Mouse (Mus musculus) thymus, adult 2 months (tissue): ENCODE data around the gene Ubap2. TPM values are rescaled to one million over a fixed set of nuclear protein-coding genes. Genes with fewer than 3 reads are reported as not detected.

Experiments
- DNase-seq: peaks from one replicate; pipeline ENCODE4 v3.0.0; 2021
- H3K27ac ChIP-seq: fragments of 200-500 bp; 2 replicates; pipeline ENCODE4 v1.5.1; 2012; ENCODE audit warnings: low read length, control low read depth; ENCODE audit not compliant: control insufficient read depth, insufficient read depth
- H3K27me3 ChIP-seq: fragments of 200-500 bp; 2 replicates; pipeline ENCODE4 v1.6.1; 2012; ENCODE audit warnings: mild to moderate bottlenecking, low read length, moderate library complexity, mixed read lengths; ENCODE audit not compliant: control insufficient read depth, insufficient read depth
- H3K36me3 ChIP-seq: fragments of 200-500 bp; 2 replicates; pipeline ENCODE4 v1.6.1; 2012; ENCODE audit warnings: mild to moderate bottlenecking, low read length, moderate library complexity; ENCODE audit not compliant: control insufficient read depth, insufficient read depth
- H3K4me1 ChIP-seq: fragments of 200-500 bp; replicated peaks from 2 replicates; pipeline ENCODE4 v1.6.1; 2012; ENCODE audit warnings: low read length; ENCODE audit not compliant: control insufficient read depth, insufficient read depth
- H3K4me3 ChIP-seq: fragments of 200-500 bp; 2 replicates; pipeline ENCODE4 v1.5.1; 2012; ENCODE audit warnings: mild to moderate bottlenecking, low read length, control low read depth, moderate library complexity; ENCODE audit not compliant: control insufficient read depth, insufficient read depth
- CTCF ChIP-seq: fragments of 200-500 bp; IDR thresholded peaks from 2 replicates; pipeline ENCODE4 v1.5.1; 2012; ENCODE audit warnings: mild to moderate bottlenecking, control low read depth, low read length, moderate library complexity, borderline replicate concordance; ENCODE audit not compliant: control insufficient read depth, poor library complexity, insufficient read depth; ENCODE audit errors: extremely low read depth
- POLR2A ChIP-seq: fragments of 200-500 bp; IDR thresholded peaks from 2 replicates; pipeline ENCODE4 v1.6.1; 2012; ENCODE audit warnings: mild to moderate bottlenecking, low read length, control low read depth, moderate library complexity; ENCODE audit not compliant: control insufficient read depth, poor library complexity, insufficient read depth; ENCODE audit errors: extremely low read depth
- WGBS: fragments of 180-500 bp; shearing (Covaris S2); methylation state at CpG from one replicate; pipeline ENCODE4 v1.1.7; 2018; 5-methylcytosine and 5-hydroxymethylcytosine counted together
- polyA plus RNA-seq: library from polyadenylated mRNA; depleted of rRNA; stranded (reverse); fragments of >200 nt; gene quantifications from 2 replicates; pipeline ENCODE4 v1.2.3, GENCODE M21; 2012

The Ubap2 gene
- polyA plus RNA-seq, 1 experiment, result 183 TPM

GRCm38 (mm10) chr4:41240916-41241315 lies 34.0 kb downstream of the Ubap2 start:
- Histone ChIP-seq H3K4me1 (peaks cover 3% of the 10 kb centered on the region; the same call in 1 of the 2 replicates), H3K4me3 (no peak overlapping the region), H3K27me3 (no peaks in the 10 kb centered on the region), H3K36me3 (peaks cover 16% of the 10 kb centered on the region), H3K27ac (no peak overlapping the region)
- WGBS, result 28% methylated on average over 3 of the region's 3 CpGs
- TF ChIP-seq POLR2A, result no peak
- TF ChIP-seq CTCF, result no peak
- no peak for DNase-seq

GRCm38 (mm10) chr4:41235621-41236020 lies 39.3 kb downstream of the Ubap2 start:
- no peak for DNase-seq
- WGBS, result 97% methylated on average over 5 of the region's 5 CpGs
- no peaks in the 10 kb centered on the region for H3K4me1 ChIP-seq
- no peak overlapping the region for H3K27ac ChIP-seq
- TF ChIP-seq POLR2A (no peak), CTCF (no peak)
- H3K27me3 ChIP-seq, result no peaks in the 10 kb centered on the region
- peaks cover 45% of the 10 kb centered on the region for H3K36me3 ChIP-seq
- H3K4me3 ChIP-seq, result no peak overlapping the region

GRCm38 (mm10) chr4:41226351-41226750 lies 48.6 kb downstream of the Ubap2 start:
- WGBS, result 81% methylated on average over 3 of the region's 3 CpGs
- TF ChIP-seq CTCF (no peak), POLR2A (no peak)
- no peak overlapping the region for H3K4me3 ChIP-seq
- H3K36me3 ChIP-seq, result peaks cover 79% of the 10 kb centered on the region
- no peaks in the 10 kb centered on the region for H3K27me3 ChIP-seq
- H3K27ac ChIP-seq, result no peak overlapping the region
- no peaks in the 10 kb centered on the region for H3K4me1 ChIP-seq
- peak; percentile 53 for DNase-seq

GRCm38 (mm10) chr4:41225412-41225811 lies 49.5 kb downstream of the Ubap2 start:
- peaks cover 82% of the 10 kb centered on the region for H3K36me3 ChIP-seq
- no peak for DNase-seq
- 100% methylated on average over 1 of the region's 1 CpGs for WGBS

DNA sequence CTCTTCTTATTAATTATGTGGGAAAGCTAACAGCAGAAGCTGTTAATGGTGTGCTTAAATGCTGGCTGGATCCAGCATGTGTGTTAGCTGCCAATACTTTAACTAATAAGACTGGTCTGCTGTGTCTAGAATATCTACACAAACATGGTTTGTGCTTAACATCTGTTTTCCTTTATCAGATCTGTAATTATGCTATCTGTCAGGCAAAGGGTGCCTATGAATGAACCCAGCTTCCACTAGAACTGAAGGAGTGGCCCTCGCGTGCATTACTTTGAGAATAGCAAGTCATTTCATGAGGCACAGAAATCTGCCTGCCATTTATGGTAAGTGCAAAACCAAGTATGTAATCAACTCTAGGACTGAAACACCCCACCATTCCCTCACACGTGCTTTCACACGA lies 66.9 kb downstream of the Ubap2 start:
- Histone ChIP-seq H3K36me3 (peaks cover 83% of the 10 kb centered on the region), H3K4me1 (no peaks in the 10 kb centered on the region), H3K27ac (no peak overlapping the region), H3K27me3 (no peaks in the 10 kb centered on the region), H3K4me3 (no peak overlapping the region)
- DNase-seq, result no peak
- 95% methylated on average over 4 of the region's 4 CpGs for WGBS
- TF ChIP-seq POLR2A (no peak), CTCF (no peak)

More at GRCm38 (mm10) chr4:41225412-41225811, 49.5 kb downstream of the Ubap2 start:
- no peak overlapping the region for H3K4me3 ChIP-seq
- H3K27me3 ChIP-seq, result no peaks in the 10 kb centered on the region
- no peak overlapping the region for H3K27ac ChIP-seq
- H3K4me1 ChIP-seq, result no peaks in the 10 kb centered on the region
- TF ChIP-seq POLR2A (no peak), CTCF (no peak)

DNA sequence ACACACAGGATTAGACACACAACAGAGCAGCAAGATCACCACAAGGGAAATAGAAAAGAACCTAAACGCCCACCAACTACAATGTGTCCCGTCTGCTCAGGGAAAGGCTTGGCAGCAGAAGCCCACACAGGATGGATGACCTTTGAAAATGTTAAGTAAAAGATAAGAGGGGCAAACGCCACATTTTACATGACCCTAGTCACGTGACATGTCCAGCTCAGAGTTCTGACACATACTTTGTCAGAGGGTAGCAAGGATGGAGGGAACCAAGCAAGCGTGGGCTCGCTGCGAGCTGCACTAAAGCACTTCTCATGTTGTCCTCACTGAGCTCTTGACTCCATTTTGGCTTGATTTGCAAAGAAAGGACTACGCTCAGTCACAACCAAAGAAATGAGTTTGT lies 69.2 kb downstream of the Ubap2 start:
- DNase-seq, result no peak
- H3K36me3 ChIP-seq, result peaks cover 88% of the 10 kb centered on the region
- no peak for TF ChIP-seq POLR2A
- H3K4me3 ChIP-seq, result no peak overlapping the region
- 94% methylated on average over 8 of the region's 8 CpGs for WGBS
- H3K27ac ChIP-seq, result no peak overlapping the region
- H3K27me3 ChIP-seq, result no peaks in the 10 kb centered on the region
- H3K4me1 ChIP-seq, result no peaks in the 10 kb centered on the region

DNA sequence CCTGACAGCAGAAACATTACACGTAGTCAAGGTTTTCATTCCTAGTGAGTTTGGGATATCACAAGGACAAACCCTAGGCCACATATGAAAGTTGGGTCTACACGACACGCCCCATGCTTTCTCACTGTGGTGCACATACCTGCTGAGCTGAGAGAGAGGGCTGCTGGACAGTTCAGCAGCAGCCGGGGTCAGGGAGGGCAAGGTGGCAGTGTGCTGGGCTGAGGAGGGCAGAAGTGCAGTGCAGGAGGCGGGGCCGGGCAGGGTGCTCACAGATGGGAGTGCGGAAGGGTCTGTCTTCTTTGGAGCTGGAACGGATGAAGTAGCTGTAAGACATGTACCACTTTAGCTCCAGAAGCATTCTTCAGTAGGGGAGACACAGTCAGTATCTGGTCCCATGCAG lies 72.8 kb downstream of the Ubap2 start:
- Histone ChIP-seq H3K27me3 (no peaks in the 10 kb centered on the region), H3K4me3 (no peak overlapping the region), H3K4me1 (no peaks in the 10 kb centered on the region), H3K36me3 (peaks cover 78% of the 10 kb centered on the region), H3K27ac (no peak overlapping the region)
- no peak for DNase-seq
- TF ChIP-seq CTCF (no peak), POLR2A (no peak)
- WGBS, result 97% methylated on average over 8 of the region's 8 CpGs
